Mouse (Mus musculus) layer of hippocampus, adult 9-11 months (tissue): ENCODE measurements around the gene Rxfp3.

Source experiments
- DNase-seq: peaks from one replicate; pipeline ENCODE4 v3.0.0; 2022

Gene Rxfp3

GRCm38 (mm10) chr15:11037711-11038110 is at the start of gene Rxfp3:
Gene Rxfp3 (minus strand): TSS chr15:11037991.
- DNase-seq, result no peak

DNA sequence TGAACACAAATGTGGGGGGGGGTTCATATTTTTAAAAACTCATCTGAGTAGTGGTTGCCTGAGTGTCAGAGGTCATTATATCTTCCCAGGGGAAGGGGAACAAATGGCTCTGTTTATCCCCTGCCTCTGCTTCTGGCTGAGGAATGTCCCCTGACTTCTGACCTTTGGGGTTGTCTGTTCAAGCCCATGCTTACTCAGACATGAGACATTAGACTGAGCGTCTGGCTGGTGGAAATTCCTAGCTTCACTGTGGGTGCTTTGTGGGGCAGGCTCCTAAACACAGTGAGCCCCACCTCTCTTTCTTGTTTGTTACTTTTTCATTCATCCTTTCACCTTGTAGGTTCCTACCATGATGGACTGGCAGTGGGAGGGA is 47.2 kb upstream of the Rxfp3 start:
- DNase-seq, result no peak

GRCm38 (mm10) chr15:11084241-11084992 is 46.6 kb upstream of the Rxfp3 start:
- DNase-seq, result no peak

GRCm38 (mm10) chr15:11083678-11084077 is 45.9 kb upstream of the Rxfp3 start:
- DNase-seq, result no peak

DNA sequence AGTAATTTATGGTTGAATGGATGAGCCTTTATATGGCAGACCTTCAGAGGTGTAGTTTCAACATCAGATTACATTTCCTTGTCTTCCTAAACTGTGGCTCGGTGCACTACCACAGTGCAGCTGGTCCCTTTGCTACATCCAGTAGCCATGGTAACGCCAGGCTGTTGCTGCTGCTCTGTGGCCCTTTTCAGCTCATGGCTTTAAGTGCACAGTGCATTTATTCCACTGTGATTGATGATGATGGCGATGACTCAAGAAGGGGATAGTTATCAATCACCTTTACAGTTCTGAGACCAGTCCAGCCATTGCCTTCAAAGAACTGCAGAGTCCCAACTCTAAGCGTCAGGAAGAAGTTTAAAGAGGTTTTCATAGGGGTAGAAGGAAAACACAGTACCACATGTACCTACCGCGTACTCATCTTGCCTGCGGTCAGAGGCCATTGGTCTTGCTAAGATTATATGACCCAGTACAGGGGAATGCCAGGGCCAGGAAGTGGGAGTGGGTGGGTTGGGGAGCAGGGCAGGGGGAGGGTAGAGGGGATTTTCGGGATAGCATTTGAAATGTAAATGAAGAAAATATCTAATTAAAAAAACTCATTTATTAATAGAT is 45.3 kb upstream of the Rxfp3 start:
- peak; percentile 16 for DNase-seq

- no peak for DNase-seq
These were observed 38.1 kb upstream of the Rxfp3 start for GRCm38 (mm10) chr15:11075726-11076361.

DNA sequence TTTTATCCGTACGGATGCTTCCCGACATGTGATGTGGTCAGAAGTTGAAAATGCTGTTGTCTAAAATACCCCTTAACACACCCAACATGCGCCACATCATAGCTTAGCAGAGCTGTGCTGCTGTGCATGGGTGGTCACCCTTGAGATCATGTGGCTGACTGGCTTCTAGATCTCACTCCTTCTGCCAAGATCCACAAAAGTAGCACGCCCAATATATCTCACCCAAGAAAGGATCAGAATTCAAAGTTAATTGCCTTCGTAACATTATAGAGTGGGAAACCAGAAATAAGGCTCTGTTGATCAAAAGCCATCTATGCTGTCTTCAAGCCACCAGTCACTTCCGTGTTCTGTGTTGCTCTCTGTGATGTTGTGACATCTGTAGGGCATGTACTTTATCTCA is 30.1 kb upstream of the Rxfp3 start:
- DNase-seq, result no peak

DNA sequence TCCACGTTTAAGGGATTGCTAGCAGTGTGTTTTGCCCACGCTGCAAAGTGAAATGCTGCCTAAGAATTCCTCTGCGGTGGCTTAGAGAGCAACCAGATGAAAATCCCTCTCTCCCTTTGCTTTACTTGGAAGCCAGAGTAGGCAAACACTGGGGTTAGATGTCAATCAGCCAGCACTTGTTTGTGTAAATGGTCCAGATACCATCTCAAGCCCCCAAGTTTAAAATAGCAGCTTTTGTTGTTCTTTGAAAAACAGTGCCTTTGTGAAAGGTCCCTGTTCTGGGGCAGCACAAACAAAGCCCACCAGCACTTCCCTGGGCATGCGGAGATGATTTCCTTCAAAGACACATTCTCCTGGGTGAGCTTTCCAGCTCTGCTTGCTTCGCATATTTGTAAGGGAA is 28.5 kb upstream of the Rxfp3 start:
- no peak for DNase-seq

- no peak for DNase-seq
These were observed 27.9 kb upstream of the Rxfp3 start for GRCm38 (mm10) chr15:11065528-11066171.

GRCm38 (mm10) chr15:11064558-11065411 is 27.0 kb upstream of the Rxfp3 start, which contains the start of gene Adamts12:
Gene Adamts12 (plus strand): TSS chr15:11064790.
- no peak for DNase-seq

DNA sequence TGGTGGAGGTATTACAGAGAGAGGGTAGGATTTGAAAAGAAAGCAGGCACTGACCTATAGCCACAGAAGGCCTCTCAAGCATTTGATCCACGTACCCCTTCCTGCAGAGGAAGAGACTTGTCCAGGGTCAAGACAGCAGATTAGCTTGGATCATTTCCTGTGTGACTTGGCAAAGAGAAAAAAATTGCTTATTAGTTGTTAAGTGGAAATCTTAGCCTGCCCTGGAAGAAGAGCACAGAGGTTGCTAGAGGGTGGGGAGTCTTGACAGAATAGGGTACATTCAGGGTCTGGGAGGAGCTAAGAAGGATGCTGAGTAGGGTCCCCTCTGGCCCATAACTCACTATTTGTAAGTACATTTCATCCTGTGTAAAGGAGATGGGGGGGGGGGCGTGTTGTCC is 26.4 kb upstream of the Rxfp3 start:
- DNase-seq, result no peak

DNA sequence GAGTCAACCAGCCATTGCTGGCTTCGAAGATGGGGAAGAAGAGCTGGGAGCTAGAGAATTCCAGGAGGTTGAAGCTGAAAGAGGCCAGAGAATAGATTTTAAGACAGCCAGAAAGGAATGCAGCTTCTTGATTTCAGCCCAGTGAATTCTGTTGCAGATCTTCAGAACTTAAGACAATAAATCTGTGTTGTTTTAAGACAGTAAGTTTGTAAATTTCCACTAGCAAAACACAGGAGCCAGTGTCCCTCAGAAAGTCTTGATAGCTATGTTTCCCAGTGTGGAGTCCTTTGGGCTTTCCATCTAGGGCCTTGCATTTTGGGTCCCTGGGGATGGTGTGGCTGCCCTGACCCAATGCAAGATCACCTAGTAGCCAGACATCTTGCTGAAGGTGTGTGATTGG is 25.1 kb upstream of the Rxfp3 start:
- no peak for DNase-seq

DNA sequence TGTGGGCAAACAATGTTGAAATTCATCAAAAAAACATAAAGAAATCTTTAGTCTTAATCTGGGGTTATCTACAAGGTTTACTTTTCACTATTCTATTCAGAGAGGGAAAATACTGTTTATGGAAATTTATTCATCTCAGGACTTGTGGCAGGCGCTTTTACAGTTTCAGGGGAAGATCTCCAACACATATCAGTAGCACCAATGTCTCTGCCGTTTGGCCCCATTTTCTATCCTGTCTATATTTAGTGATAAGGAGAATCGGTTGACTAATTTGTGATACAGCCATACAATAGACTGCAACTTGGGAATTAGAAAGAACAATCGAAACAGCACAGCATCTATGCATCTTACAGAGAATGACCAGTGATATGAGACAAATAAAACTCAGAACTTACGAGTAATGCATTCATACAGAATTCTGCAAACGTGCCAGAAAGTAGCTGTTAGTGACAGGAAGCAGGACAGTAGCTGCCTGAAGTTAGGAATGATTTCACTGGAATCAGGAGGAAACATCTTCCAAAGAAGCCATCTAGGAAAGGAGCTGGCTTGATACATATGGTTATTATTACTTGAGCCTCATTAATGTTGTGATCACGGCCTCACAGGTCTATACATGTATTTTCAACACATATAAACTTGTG is 16.8 kb upstream of the Rxfp3 start:
- no peak for DNase-seq

DNA sequence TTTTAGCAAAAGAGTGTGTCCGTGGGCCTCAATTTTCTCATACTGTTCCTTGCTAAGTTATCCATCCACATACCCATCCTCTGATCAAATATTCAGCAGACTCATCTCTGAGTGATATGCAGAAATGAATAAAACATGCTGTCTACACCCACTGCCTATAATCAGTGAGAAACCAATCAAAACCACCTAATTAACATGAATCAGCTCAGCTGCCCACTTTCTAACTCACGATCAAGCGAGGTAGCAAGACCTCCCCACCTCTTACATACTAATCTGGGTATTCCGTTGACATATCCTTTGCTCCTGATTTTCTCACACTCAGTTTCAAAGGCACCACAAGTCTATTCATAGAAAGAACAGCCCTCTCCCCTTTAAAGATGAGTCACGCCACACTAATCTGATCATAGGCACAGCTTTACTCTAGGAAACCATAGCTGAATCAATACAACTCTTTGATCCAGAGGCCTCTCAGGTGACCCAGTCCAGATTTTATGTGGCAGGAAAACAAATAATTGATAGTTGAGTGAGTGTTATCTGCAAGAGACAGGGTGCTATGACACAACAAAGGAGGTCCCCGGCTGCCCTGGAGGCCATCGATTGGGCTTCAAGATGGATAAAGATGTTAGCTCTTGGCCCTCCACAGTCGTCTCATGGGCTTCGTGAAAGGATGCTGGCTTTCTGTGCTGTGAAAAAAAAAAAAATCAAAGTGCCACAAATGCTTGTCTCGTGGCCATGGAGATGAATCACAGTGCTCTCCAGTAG is 16.1 kb upstream of the Rxfp3 start:
- no peak for DNase-seq

DNA sequence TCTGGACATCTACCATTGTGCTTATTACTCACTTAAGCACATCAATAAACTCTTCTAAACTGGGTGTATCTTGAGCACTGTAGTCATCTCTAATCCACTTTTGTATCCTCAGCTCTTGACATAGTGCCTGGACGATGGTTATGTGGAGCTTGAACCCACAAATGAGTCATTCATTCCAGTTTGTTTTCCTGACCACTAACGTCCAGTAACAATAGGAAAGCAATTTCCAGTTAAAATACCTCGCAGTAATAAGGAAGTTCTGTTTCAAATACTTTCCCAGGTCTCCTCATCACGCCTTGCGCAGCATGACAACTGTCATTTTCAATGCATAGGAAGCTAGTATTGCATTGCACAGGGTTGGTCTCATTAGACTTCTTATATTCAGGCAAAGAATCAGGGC is 5.0 kb upstream of the Rxfp3 start:
- no peak for DNase-seq

DNA sequence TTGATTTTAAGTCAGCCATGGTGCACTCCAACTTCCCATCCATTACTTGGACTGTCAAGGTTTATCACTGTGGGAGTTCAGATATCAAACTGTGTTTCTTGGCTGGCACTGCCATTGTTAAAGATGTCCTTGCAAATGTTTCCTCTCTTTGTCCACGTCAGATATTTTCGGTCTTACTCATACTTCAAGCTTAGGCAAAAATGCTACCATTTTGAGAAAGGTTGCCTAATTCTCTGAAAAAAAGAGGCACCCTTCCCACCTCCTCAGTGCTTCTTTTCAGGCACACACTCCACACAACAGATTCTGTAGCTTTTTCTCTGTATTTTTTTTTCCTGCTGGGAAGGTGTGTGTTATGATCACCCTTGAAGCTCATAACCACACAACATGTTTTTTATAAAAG is 3.4 kb upstream of the Rxfp3 start:
- no peak for DNase-seq

DNA sequence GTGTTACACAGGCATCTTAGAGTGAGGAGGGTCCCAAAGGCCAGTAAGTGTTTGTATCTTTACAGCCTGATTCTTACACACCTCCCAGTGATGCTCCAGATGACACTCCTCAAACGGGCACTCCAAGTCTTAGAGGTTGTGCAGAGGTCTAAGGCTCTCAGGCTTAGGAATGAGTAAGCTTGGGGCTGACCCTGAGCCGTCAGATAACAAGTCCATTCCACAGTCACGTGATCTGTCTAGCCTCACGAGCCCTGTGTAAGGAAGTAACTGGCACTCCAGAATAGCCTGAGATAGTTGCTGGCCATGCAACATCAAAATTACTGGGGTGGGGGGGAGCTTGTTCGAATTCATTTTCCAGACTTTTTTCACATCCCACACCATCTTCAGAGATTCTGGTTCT is 2.3 kb upstream of the Rxfp3 start:
- DNase-seq, result no peak

DNA sequence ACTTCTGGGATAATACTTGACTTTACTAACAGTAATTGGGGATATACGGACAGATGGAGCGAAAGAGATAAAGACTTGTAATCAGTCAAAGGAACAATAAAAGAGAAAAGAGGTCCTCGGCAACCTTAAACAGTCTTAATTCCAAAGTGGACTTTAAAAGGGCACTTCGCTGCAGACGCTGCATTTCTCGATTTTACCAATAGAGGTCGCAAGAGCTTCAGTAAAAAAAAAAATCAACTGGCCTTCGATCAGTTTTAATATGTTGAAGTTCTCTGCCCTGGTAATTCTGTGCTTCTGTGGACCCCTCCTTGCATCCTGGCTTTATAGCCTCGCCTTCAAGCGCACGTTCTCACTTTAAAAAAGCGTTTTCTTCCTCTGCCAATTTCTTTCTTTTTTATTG is 685 bp upstream of the Rxfp3 start:
- DNase-seq, result no peak

DNA sequence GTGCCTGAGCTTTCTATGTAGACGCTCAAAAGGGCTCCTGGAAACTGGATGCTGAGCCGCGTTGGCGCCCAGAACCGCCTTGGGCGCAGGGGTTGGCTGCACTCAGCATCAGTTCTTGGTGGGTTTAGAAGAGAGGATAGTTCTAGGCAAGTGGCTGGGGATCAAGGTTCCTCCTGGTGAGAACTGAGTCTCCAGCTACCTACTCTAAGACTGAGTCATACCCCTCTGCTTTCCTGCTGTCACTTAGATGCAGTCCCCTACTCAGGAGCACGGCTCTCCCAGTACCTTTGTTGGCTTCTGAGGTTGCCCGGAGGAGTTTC is 455 bp downstream of the Rxfp3 start:
- no peak for DNase-seq

GRCm38 (mm10) chr15:11036535-11037375 is 1.0 kb downstream of the Rxfp3 start:
- DNase-seq, result no peak
